Mouse (Mus musculus) cerebellum, adult 2 months (tissue): ENCODE data around the gene Iqcf3.

Experiments used
- CTCF ChIP-seq: fragments of 200-500 bp; IDR thresholded peaks from 2 replicates; pipeline ENCODE4 v1.5.1; 2011; ENCODE audit warnings: low read depth, mild to moderate bottlenecking, control low read depth, low read length, moderate library complexity, borderline replicate concordance; ENCODE audit not compliant: insufficient read depth
- POLR2A ChIP-seq: fragments of 200-500 bp; IDR thresholded peaks from 2 replicates; pipeline ENCODE4 v1.6.1; 2011; ENCODE audit warnings: low read length, control low read depth, borderline replicate concordance; ENCODE audit not compliant: insufficient read depth

DNA sequence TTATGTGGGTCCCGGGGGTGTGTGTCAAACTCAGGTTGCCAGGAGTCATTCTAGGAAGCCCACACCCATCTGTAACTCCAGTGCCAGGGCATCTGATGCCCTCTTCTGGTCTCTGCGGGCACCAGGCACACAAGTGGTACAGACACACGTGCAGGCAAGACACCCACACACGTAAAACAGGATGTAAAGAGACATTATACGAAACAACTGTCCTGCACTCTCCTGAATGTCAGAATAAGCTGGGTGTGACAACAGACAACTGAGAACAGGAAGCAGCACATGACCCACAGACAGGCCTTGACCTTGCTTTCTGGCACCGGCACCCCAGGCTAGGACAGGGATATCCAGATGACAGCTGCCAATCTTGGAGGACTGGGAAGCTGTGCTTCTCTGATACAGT is 92.1 kb downstream of the Iqcf3 start:
- TF ChIP-seq CTCF (no peak), POLR2A (no peak)
